Mouse (Mus musculus): ENCODE results near the gene Map3k9.

- TF ChIP-seq CTCF (IDR thresholded peaks at IDR 0.05; ENCODE audit: low read depth, low read length) (no peak), GATA2 (IDR thresholded peaks at IDR 0.05; ENCODE audit: borderline replicate concordance, low read depth, low read length) (no peak), GATA1 (IDR thresholded peaks at IDR 0.05; ENCODE audit: borderline replicate concordance, low read length) (no peak), TAL1 (conservative IDR thresholded peaks at IDR 0.05; ENCODE audit: low read depth, low read length) (no peak)
Observed at GRCm38 (mm10) chr12:81780271-81781093, 493 bp downstream of the Map3k9 start.

Data from G1E (cell line).